Mouse (Mus musculus) E14TG2a.4 (cell line): ENCODE data around the gene Tenm4.

Source experiments
- CTCF ChIP-seq: conservative IDR thresholded peaks from 2 replicates; pipeline ENCODE4 v1.5.1; 2014; ENCODE audit warnings: low read length
- NANOG ChIP-seq: IDR thresholded peaks from 2 replicates; pipeline ENCODE4 v1.6.1; 2014; ENCODE audit warnings: borderline replicate concordance, low read length, mixed read lengths
- POU5F1 ChIP-seq: IDR thresholded peaks from 2 replicates; pipeline ENCODE4 v1.6.1; 2014; ENCODE audit warnings: low read length, borderline replicate concordance

DNA sequence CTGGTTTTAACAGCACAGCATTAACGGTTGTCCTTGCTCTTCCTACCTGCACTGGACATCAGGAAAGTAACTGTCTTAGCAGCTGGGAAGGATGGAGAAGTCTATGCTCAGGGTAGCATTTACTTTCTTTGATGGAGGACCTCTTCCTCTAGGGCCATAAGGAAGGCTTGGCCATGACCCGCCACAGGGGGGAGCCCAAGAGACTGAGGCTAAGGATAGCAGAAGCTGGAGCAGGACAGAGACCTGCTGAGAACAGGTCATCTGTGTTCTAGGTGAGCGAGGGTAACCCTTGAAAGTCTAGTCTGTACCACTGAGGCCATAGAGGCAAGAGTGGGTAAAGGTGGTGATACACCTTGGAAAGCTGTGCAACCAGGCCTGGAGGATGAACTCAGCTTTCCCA, 19.8 kb upstream of the Tenm4 start:
- TF ChIP-seq CTCF (peak; percentile 75), NANOG (no peak), POU5F1 (no peak)
